Mouse (Mus musculus) midbrain, embryonic 11.5 days (tissue): ENCODE results near the gene Prune1. TPM values are rescaled to one million over a fixed set of nuclear protein-coding genes. Genes with fewer than 3 reads are reported as not detected.
A peak's percentile ranks its signal among the peaks of the same experiment; 100 is the strongest.

ENCODE experiments used
- ATAC-seq: fragments of 200-750 bp; cut with Nextera tagmentation; 2 replicates; pipeline ENCODE4 v1.8.0; 2017; ENCODE audit warnings: moderate TSS enrichment, moderate library complexity; ENCODE audit not compliant: low FRiP score
- DNase-seq: peaks from one replicate; pipeline ENCODE4 v3.0.0; 2015; ENCODE audit warnings: low spot score; ENCODE audit errors: missing footprints
- H3K27ac ChIP-seq: fragments of 300-500 bp; sonication (generic); 2 replicates; pipeline ENCODE4 v1.5.1; 2014; ENCODE audit warnings: low read depth, low read length
- H3K27me3 ChIP-seq: fragments of 300-500 bp; sonication (generic); 2 replicates; pipeline ENCODE4 v1.6.1; 2014; ENCODE audit warnings: mild to moderate bottlenecking, low read length, moderate library complexity, mixed read lengths; ENCODE audit not compliant: control insufficient read depth, insufficient read depth
- H3K36me3 ChIP-seq: fragments of 300-500 bp; sonication (generic); 2 replicates; pipeline ENCODE4 v1.6.1; 2014; ENCODE audit warnings: mild to moderate bottlenecking, low read length, moderate library complexity, mixed read lengths; ENCODE audit not compliant: control insufficient read depth, insufficient read depth
- H3K4me1 ChIP-seq: fragments of 300-500 bp; sonication (generic); 2 replicates; pipeline ENCODE4 v1.6.1; 2014; ENCODE audit warnings: low read length; ENCODE audit not compliant: control insufficient read depth, insufficient read depth
- H3K4me2 ChIP-seq: fragments of 300-500 bp; sonication (generic); 2 replicates; pipeline ENCODE4 v1.6.1; 2014; ENCODE audit warnings: mild to moderate bottlenecking, moderate library complexity
- H3K4me3 ChIP-seq: fragments of 300-500 bp; sonication (generic); 2 replicates; pipeline ENCODE4 v1.5.1; 2014; ENCODE audit warnings: low read depth, low read length
- H3K9ac ChIP-seq: fragments of 300-500 bp; sonication (generic); 2 replicates; pipeline ENCODE4 v1.6.1; 2014; ENCODE audit warnings: low read length
- H3K9me3 ChIP-seq: fragments of 300-500 bp; sonication (generic); 2 replicates; pipeline ENCODE4 v1.6.1; 2016; ENCODE audit warnings: low read length; ENCODE audit not compliant: control insufficient read depth
- WGBS: fragments of 180-500 bp; shearing (Covaris S2); extraction: QIAGEN DNeasy Blood & Tissue Kit; methylation state at CpG from one replicate; pipeline ENCODE4 v1.1.7; 2014; 5-methylcytosine and 5-hydroxymethylcytosine counted together
- polyA plus RNA-seq: library from polyadenylated mRNA; unstranded; fragments of >200 nt; fragmentation: Nextera tagmentation; extraction: Ambion mirVana; gene quantifications from 2 replicates; pipeline ENCODE4 v1.2.1, GENCODE M21; 2014

The Prune1 gene
- polyA plus RNA-seq, 1 experiment from 2014 or later, result 29.7 TPM

- H3K9ac ChIP-seq, result no peak overlapping the region
- no peak for ATAC-seq
- no peaks in the 10 kb centered on the region for H3K9me3 ChIP-seq
- DNase-seq, result no peak
- no peak overlapping the region for H3K27ac ChIP-seq
- no peaks in the 10 kb centered on the region for H3K27me3 ChIP-seq
- H3K36me3 ChIP-seq, result peaks cover 14% of the 10 kb centered on the region
- H3K4me3 ChIP-seq, result no peak overlapping the region
- no peak overlapping the region for H3K4me2 ChIP-seq
- WGBS, result 85% methylated on average over 5 of the region's 5 CpGs
- no peaks in the 10 kb centered on the region for H3K4me1 ChIP-seq
Measured at GRCm38 (mm10) chr3:95256931-95257330, 24.9 kb downstream of the Prune1 start.

GRCm38 (mm10) chr3:95250783-95251424 lies 31.0 kb downstream of the Prune1 start, which contains the start of gene Bnipl:
Gene Bnipl (minus strand): TSS chr3:95251193.
- no peak within 1 kb of the TSS for H3K27ac ChIP-seq
- WGBS, result 61% methylated on average over 7 of the region's 7 CpGs
- H3K27me3 ChIP-seq, result no peaks in the 10 kb centered on the region
- H3K36me3 ChIP-seq, result no peaks in the 10 kb centered on the region; the same call in none of the 2 replicates
- no peak for DNase-seq
- H3K9ac ChIP-seq, result no peak within 1 kb of the TSS
- no peaks in the 10 kb centered on the region for H3K9me3 ChIP-seq
- no peak within 1 kb of the TSS for H3K4me2 ChIP-seq
- H3K4me3 ChIP-seq, result no peak within 1 kb of the TSS
- ATAC-seq, result no peak
- H3K4me1 ChIP-seq, result no peaks in the 10 kb centered on the region

- Histone ChIP-seq H3K27me3 (no peaks in the 10 kb centered on the region), H3K27ac (no peak overlapping the region), H3K9ac (no peak overlapping the region), H3K4me2 (no peak overlapping the region), H3K9me3 (no peaks in the 10 kb centered on the region), H3K4me1 (no peaks in the 10 kb centered on the region), H3K36me3 (no peaks in the 10 kb centered on the region; the same call in 1 of the 2 replicates), H3K4me3 (no peak overlapping the region)
- DNase-seq (no peak), ATAC-seq (no peak)
- WGBS, result 91% methylated on average over 5 of the region's 5 CpGs
Measured at GRCm38 (mm10) chr3:95250361-95250760, 31.5 kb downstream of the Prune1 start.

- Histone ChIP-seq H3K4me1 (no peaks in the 10 kb centered on the region), H3K4me3 (no peak overlapping the region), H3K27me3 (no peaks in the 10 kb centered on the region), H3K4me2 (no peak overlapping the region), H3K27ac (no peak overlapping the region), H3K9ac (no peak overlapping the region), H3K36me3 (no peaks in the 10 kb centered on the region), H3K9me3 (no peaks in the 10 kb centered on the region)
- DNase-seq (no peak), ATAC-seq (no peak)
- 83% methylated on average over 1 of the region's 1 CpGs for WGBS
Measured at GRCm38 (mm10) chr3:95247660-95248336, 34.1 kb downstream of the Prune1 start.

- Histone ChIP-seq H3K4me1 (no peaks in the 10 kb centered on the region), H3K4me2 (no peak overlapping the region), H3K27me3 (no peaks in the 10 kb centered on the region), H3K36me3 (no peaks in the 10 kb centered on the region), H3K27ac (no peak overlapping the region), H3K9me3 (no peaks in the 10 kb centered on the region), H3K4me3 (no peak overlapping the region), H3K9ac (no peak overlapping the region)
- WGBS, result 89% methylated on average over 5 of the region's 5 CpGs
- ATAC-seq, result no peak
- no peak for DNase-seq
Measured at GRCm38 (mm10) chr3:95246465-95247231, 35.2 kb downstream of the Prune1 start.

- ATAC-seq, result no peak
- Histone ChIP-seq H3K4me3 (no peak overlapping the region), H3K27me3 (no peaks in the 10 kb centered on the region), H3K4me2 (no peak overlapping the region), H3K9me3 (no peaks in the 10 kb centered on the region), H3K27ac (no peak overlapping the region), H3K9ac (no peak overlapping the region), H3K36me3 (peaks cover 3% of the 10 kb centered on the region), H3K4me1 (0 out of 2 replicates have a peak, but pooled peaks cover 2% of the 10 kb centered on the region)
- 92% methylated on average over 2 of the region's 2 CpGs for WGBS
- DNase-seq, result no peak
Measured at GRCm38 (mm10) chr3:95243086-95243485, 38.8 kb downstream of the Prune1 start.

GRCm38 (mm10) chr3:95241498-95241897 lies 40.4 kb downstream of the Prune1 start, which contains the start of gene Gm128:
Gene Gm128 (minus strand): TSS chr3:95241598.
- ATAC-seq, result no peak
- Histone ChIP-seq H3K27ac (no peak within 1 kb of the TSS), H3K4me2 (no peak within 1 kb of the TSS), H3K4me3 (no peak within 1 kb of the TSS), H3K27me3 (no peaks in the 10 kb centered on the region), H3K9ac (peak within 1 kb of the TSS; percentile 18), H3K9me3 (no peaks in the 10 kb centered on the region), H3K36me3 (peaks cover 6% of the 10 kb centered on the region), H3K4me1 (0 out of 2 replicates have a peak, but pooled peaks cover 2% of the 10 kb centered on the region)
- no peak for DNase-seq
- 78% methylated on average over 7 of the region's 7 CpGs for WGBS

- Histone ChIP-seq H3K4me1 (0 out of 2 replicates have a peak, but pooled peaks cover 2% of the 10 kb centered on the region), H3K27ac (no peak overlapping the region), H3K36me3 (peaks cover 7% of the 10 kb centered on the region), H3K9me3 (no peaks in the 10 kb centered on the region), H3K4me3 (no peak overlapping the region), H3K9ac (peak overlapping the region; percentile 18), H3K27me3 (no peaks in the 10 kb centered on the region), H3K4me2 (no peak overlapping the region)
- DNase-seq (no peak), ATAC-seq (no peak; the same call in 1 of the 2 replicates)
- 33% methylated on average over 16 of the region's 17 CpGs for WGBS
Measured at GRCm38 (mm10) chr3:95240900-95241299, 41.0 kb downstream of the Prune1 start.

- no peak for DNase-seq
- Histone ChIP-seq H3K4me1 (0 out of 2 replicates have a peak, but pooled peaks cover 2% of the 10 kb centered on the region), H3K27ac (no peak overlapping the region), H3K9me3 (no peaks in the 10 kb centered on the region), H3K4me2 (no peak overlapping the region), H3K4me3 (no peak overlapping the region), H3K27me3 (no peaks in the 10 kb centered on the region), H3K9ac (no peak overlapping the region), H3K36me3 (peaks cover 15% of the 10 kb centered on the region)
- WGBS, result 91% methylated on average over 12 of the region's 12 CpGs
- ATAC-seq, result no peak
Measured at GRCm38 (mm10) chr3:95239971-95240370, 41.9 kb downstream of the Prune1 start.
